Mouse (Mus musculus): ENCODE results near the gene Trp53tg5.

- TF ChIP-seq POLR2A (IDR thresholded peaks at IDR 0.05; ENCODE audit: control insufficient read depth, low read depth, low read length) (no peak), CTCF (IDR thresholded peaks at IDR 0.05; ENCODE audit: control insufficient read depth, insufficient read depth, insufficient replicate concordance, low read depth, low read length) (no peak)
These were observed 24.3 kb upstream of the Trp53tg5 start for GRCm38 (mm10) chr2:164497691-164498268.
